Mouse (Mus musculus): ENCODE measurements around the gene Trim8. TPM values are rescaled to one million over a fixed set of nuclear protein-coding genes. Genes with fewer than 3 reads are reported as not detected.

Gene Trim8
- total RNA-seq, 4 experiments from 2014 or later, result 103 to 108 (median 104) TPM

DNA sequence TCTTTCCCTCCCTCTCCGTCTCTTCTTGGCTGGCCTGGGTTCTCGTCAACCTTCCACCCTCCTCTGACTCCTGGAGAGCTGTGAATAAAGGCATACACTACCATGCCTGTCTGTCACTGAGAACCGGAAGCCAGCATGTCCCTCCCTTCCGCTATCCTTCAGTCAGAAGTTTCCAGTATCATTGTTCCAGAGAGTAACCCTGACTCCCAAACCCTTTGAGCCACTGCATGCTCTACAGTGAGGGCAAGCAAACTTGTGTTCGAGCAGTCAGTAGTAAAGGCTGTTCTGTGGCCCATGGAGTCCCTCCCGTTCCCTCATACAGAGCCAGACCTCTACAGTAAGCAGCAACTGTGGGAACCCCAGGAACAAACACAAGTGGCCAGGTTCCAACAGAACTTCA, 46.1 kb downstream of the Trim8 start:
- no peak for DNase-seq (ENCODE audit: low spot score in 2 of 2)

- no peak for DNase-seq (ENCODE audit: low spot score in 2 of 2)
Measured at GRCm38 (mm10) chr19:46548110-46548509, 46.6 kb downstream of the Trim8 start.

DNA sequence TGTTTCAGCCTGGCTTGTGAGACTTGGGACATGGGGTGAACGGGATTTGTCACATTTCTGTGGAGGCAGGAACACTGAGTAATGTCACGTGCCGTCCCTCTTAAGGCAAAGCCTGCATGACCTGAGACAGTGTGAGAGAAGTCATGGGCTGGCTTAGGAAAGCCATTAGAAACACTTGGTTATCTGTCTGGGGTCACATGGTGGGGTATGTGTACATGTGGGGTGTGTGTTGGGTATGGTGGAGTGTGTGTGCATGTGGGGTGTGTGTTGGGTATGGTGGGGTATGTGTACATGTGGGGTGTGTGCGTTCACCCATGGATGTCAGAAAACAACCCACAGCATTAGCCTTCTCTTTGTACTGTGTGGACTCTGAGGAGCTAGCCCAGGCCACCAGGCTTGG, 48.9 kb downstream of the Trim8 start:
- no peak for DNase-seq (ENCODE audit: low spot score in 2 of 2)

GRCm38 (mm10) chr19:46552496-46552895, 51.0 kb downstream of the Trim8 start:
- DNase-seq (ENCODE audit: low spot score in 2 of 2), result no peak

DNA sequence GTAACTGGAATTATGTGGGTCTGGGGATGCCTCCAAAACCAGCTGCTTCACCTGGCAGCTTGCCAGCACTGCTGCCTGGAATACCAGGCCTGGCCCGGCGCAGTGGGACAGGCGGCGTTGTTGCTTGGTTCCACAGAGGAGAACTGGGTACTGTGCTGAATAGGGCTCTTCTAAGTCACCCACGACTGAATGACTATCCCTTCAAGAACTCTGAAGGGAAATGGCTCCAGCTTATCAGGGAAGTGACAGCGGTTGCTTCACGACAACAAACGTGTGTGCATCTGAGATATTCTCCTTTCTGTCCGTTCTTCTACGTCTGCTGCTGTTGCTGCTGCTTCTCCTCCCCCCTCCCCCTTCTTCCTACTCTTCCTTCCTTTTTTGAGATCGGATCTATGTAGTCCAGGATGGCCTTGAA, 52.0 kb downstream of the Trim8 start:
- DNase-seq (ENCODE audit: low spot score in 2 of 2), result no peak

- no peak for DNase-seq (ENCODE audit: low spot score in 2 of 2)
Measured at GRCm38 (mm10) chr19:46558009-46558408, 56.5 kb downstream of the Trim8 start.

DNA sequence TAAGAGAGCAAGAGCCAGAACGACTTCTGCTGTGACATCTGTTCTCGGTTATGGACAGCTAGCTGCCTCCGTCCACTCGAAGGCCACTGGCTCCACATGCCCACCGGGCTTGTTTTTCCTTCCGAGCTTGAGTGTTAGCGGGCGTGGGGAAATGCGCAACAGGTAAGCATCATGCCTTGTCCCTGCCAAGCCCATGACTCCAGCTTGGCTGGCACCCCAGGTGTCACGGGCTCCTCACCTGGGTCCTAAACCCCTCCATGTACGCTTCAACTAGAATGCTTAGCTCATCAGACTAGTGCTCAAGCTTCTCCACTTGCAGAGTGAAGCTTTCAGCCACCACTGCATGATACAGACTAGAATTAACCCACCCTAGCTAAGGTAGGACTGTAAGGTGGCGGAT, 57.1 kb downstream of the Trim8 start:
- DNase-seq (ENCODE audit: low spot score in 2 of 2), result no peak

GRCm38 (mm10) chr19:46562132-46562531, 60.6 kb downstream of the Trim8 start:
- no peak for DNase-seq (ENCODE audit: low spot score in 2 of 2)

- no peak for DNase-seq (ENCODE audit: low spot score in 2 of 2)
Measured at GRCm38 (mm10) chr19:46562581-46563515, 61.3 kb downstream of the Trim8 start.

DNA sequence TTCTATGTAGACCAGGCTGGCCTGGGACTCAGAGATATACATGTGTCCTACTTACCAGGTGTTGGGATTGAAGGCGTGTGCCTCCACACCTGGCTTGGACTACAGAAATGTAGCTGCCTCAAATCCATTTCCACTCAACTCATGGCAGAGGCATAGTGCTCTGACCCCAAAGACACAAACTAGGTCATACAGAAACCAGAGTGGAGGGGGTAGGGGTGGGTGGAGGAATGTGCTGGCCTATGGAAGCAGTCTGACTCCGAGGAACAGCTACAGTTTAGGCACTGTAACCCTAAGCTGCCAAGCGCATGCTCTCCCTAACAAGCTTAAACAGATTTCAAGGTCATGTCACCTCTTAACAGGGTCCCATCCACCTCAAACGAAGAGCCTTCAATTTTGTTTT, 62.1 kb downstream of the Trim8 start:
- no peak for DNase-seq (ENCODE audit: low spot score in 2 of 2)

GRCm38 (mm10) chr19:46564043-46564462, 62.6 kb downstream of the Trim8 start:
- no peak for DNase-seq (ENCODE audit: low spot score in 2 of 2)

Other genes starting within 250 kb of the Trim8 start
- 1 to 10 TPM; 1.9 to 3.3 (median 2.2) TPM for gene Nfkb2, start 197.4 kb upstream of the Trim8 start, total RNA-seq (2022)
- 100 to 1,000 TPM; 550 to 592 (median 567) TPM for gene Psd, start 174.5 kb upstream of the Trim8 start, total RNA-seq (2022)
- gene Fbxl15, start 173.5 kb upstream of the Trim8 start, total RNA-seq (2022), result 10 to 100 TPM; 23.7 to 27.6 (median 25.1) TPM
- gene Cuedc2, start 163.0 kb upstream of the Trim8 start, total RNA-seq (2022), result 100 to 1,000 TPM; 187 to 201 (median 192) TPM
- 10 to 100 TPM; 28.9 to 29.9 (median 29.5) TPM for gene Mfsd13a, start 160.6 kb upstream of the Trim8 start, total RNA-seq (2022)
- 1 to 10 TPM in 3 of 4 experiments, under 1 TPM in 1; 0.36 to 1.5 (median 1.0) TPM for gene 2310034G01Rik, start 151.4 kb upstream of the Trim8 start, total RNA-seq (2022)
- gene Actr1a, start 106.0 kb upstream of the Trim8 start, total RNA-seq (2022), result 100 to 1,000 TPM; 192 to 205 (median 199) TPM
- 10 to 100 TPM; 15.8 to 20.0 (median 19.7) TPM for gene Sufu, start 104.8 kb upstream of the Trim8 start, total RNA-seq (2022)
- gene Arl3, start 71.5 kb downstream of the Trim8 start, total RNA-seq (2022), result 100 to 1,000 TPM in 3 of 4 experiments, 10 to 100 TPM in 1; 94.2 to 133 (median 116) TPM
- 1 to 10 TPM; 4.3 to 5.6 (median 4.8) TPM for gene Sfxn2, start 71.7 kb downstream of the Trim8 start, total RNA-seq (2022)
- 10 to 100 TPM; 32.7 to 41.5 (median 38.5) TPM for gene Wbp1l, start 97.4 kb downstream of the Trim8 start, total RNA-seq (2022)
- not detected for gene Cyp17a1, start 171.5 kb downstream of the Trim8 start, total RNA-seq (2022)
- gene Borcs7, start 188.2 kb downstream of the Trim8 start, total RNA-seq (2022), result 10 to 100 TPM; 20.6 to 25.2 (median 23.0) TPM
- 10 to 100 TPM; 31.3 to 38.3 (median 35.0) TPM for gene As3mt, start 205.8 kb downstream of the Trim8 start, total RNA-seq (2022)